Comparison of ENCODE assay signal across 8 mouse cellular contexts in the genomic region with DNA sequence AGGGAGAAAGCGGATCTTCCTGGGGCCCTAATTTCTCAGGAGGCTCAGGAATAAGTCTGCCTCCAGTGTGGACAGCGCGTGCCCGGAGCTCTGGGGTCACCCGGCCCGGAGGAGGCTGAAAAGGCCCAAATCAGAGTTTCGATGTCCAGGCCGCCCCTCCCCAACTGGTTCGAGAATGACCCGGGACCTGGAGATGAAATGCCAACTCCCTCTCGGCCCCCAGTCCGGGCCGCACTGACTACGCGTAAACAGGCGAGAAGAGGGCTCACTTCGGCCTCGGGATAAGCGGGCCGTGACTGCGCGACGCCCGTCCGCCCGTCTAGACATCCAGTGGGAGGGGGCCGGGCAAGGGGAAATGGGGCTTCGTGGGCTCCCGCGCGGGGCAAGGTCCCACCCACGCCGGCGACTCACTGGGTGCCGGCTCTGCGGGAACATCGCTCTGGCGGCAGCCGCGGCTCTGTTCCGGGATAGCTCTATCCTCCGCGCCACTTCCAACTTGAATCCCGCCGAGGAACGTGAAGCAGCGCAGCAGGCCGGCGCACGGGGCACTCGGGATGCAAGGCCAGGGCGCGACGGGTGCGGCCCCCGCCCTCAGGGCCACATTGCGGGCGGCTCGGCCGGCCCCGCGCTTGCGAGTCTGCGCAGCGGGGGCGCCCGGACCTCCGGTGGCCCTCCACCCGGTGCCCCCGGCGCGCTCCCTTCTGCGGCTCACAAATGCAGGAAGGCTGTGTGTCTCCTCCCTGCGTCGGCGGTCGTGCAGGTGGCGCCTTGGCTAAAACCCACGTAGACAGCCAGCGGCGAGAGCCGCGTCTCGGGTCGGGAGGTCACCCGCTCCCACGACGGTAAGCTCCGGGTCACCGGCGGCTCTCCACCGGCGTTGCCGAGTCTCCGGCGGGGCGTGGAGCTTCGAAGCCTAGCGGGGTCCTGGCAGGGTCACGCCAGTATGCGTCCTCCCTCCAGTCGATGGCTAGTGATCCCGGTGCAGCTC. TPM values are rescaled to one million over a fixed set of nuclear protein-coding genes. Genes with fewer than 3 reads are reported as not detected.
DNase-seq lines count a peak whose midpoint lies in the region; ATAC-seq and TF ChIP-seq lines count a peak whose summit lies in the region.

No protein-coding gene starts in this region.

- WGBS in embryonic facial prominence, embryonic 10.5 days: under 1% methylated on average over 103 of the region's 103 CpGs
- under 1% methylated on average over 103 of the region's 103 CpGs for WGBS in heart, embryonic 12.5 days
- WGBS in kidney, postnatal 0 days: under 1% methylated on average over 91 of the region's 103 CpGs
- under 1% methylated on average over 93 of the region's 103 CpGs for WGBS in liver, embryonic 14.5 days (ENCODE audit: insufficient replicate concordance)
- under 1% methylated on average over 84 of the region's 103 CpGs for WGBS in neural tube, embryonic 14.5 days

- ATAC-seq in erythroblast, adult 5-6 weeks (replicated peaks; ENCODE audit: low FRiP score, poor library complexity, severe bottlenecking): no peak
- no peak for ATAC-seq in heart, embryonic 12.5 days (ENCODE audit: insufficient number of reproducible peaks, low FRiP score)
- ATAC-seq in kidney, postnatal 0 days (replicated peaks; ENCODE audit: low FRiP score, low read depth): peak; percentile 0
- peak; percentile 1; the same call in 1 of the 2 replicates for ATAC-seq in liver, embryonic 14.5 days (ENCODE audit: insufficient read depth)
- ATAC-seq in neural tube, embryonic 14.5 days (ENCODE audit: low read depth): peak; percentile 3

- no peak for TF ChIP-seq CTCF in kidney, postnatal 0 days (IDR thresholded peaks at IDR 0.05; ENCODE audit: low read depth)
- no peak for TF ChIP-seq CTCF in liver, embryonic 14.5 days (IDR thresholded peaks at IDR 0.05; ENCODE audit: low read depth)

- H3K9ac ChIP-seq in heart, embryonic 12.5 days: peak overlapping the region; percentile 76
- peak overlapping the region; percentile 81 for H3K9ac ChIP-seq in kidney, postnatal 0 days (ENCODE audit: low read depth, low read length)
- H3K9ac ChIP-seq in liver, embryonic 14.5 days (replicated peaks): peak overlapping the region; percentile 74
- H3K9ac ChIP-seq in neural tube, embryonic 14.5 days (replicated peaks; ENCODE audit: low read depth, low read length): peak overlapping the region; percentile 88

- H3K27ac ChIP-seq in embryonic facial prominence, embryonic 10.5 days (replicated peaks): peak overlapping the region; percentile 97
- peak overlapping the region; percentile 77 for H3K27ac ChIP-seq in heart, embryonic 12.5 days (ENCODE audit: poor library complexity, severe bottlenecking)
- H3K27ac ChIP-seq in kidney, postnatal 0 days: peak overlapping the region; percentile 96
- peak overlapping the region; percentile 59 for H3K27ac ChIP-seq in liver, embryonic 14.5 days
- H3K27ac ChIP-seq in neural tube, embryonic 14.5 days (ENCODE audit: low read depth, low read length): peak overlapping the region; percentile 89

- peak; percentile 74 for DNase-seq in embryonic facial prominence, embryonic 10.5 days (ENCODE audit: low spot score)
- peak; percentile 61 for DNase-seq in kidney, postnatal 0 days (ENCODE audit: low spot score)
- peak in 1 of 3 experiments; percentile 20 for DNase-seq in liver, embryonic 14.5 days (ENCODE audit: low read depth in 3 of 3, low spot score in 3 of 3)
- DNase-seq in thymus, postnatal 0 days (ENCODE audit: low spot score): peak; percentile 54

- peaks cover 37% of the 10 kb centered on the region for H3K27me3 ChIP-seq in erythroblast, embryonic 14.5 days (ENCODE audit: control insufficient read depth)
- no peaks in the 10 kb centered on the region; the same call in 1 of the 2 replicates for H3K27me3 ChIP-seq in embryonic facial prominence, embryonic 10.5 days (replicated peaks; ENCODE audit: low read depth, poor library complexity, severe bottlenecking)
- peaks cover 35% of the 10 kb centered on the region for H3K27me3 ChIP-seq in heart, embryonic 12.5 days (replicated peaks)
- H3K27me3 ChIP-seq in kidney, postnatal 0 days (ENCODE audit: insufficient read depth, low read length): no peaks in the 10 kb centered on the region
- H3K27me3 ChIP-seq in liver, embryonic 14.5 days (ENCODE audit: control insufficient read depth, insufficient read depth, low read length): peaks cover 19% of the 10 kb centered on the region
- H3K27me3 ChIP-seq in neural tube, embryonic 14.5 days (ENCODE audit: control insufficient read depth, insufficient read depth, low read length): no peaks in the 10 kb centered on the region

- no peaks in the 10 kb centered on the region for H3K9me3 ChIP-seq in erythroblast, embryonic 14.5 days (ENCODE audit: control insufficient read depth, low read length)
- no peaks in the 10 kb centered on the region for H3K9me3 ChIP-seq in embryonic facial prominence, embryonic 10.5 days
- H3K9me3 ChIP-seq in heart, embryonic 12.5 days (replicated peaks): no peaks in the 10 kb centered on the region
- no peaks in the 10 kb centered on the region for H3K9me3 ChIP-seq in kidney, postnatal 0 days (replicated peaks; ENCODE audit: low read length)
- no peaks in the 10 kb centered on the region for H3K9me3 ChIP-seq in liver, embryonic 14.5 days (ENCODE audit: control insufficient read depth, low read length)
- H3K9me3 ChIP-seq in neural tube, embryonic 14.5 days (ENCODE audit: control insufficient read depth, low read length): no peaks in the 10 kb centered on the region

- H3K36me3 ChIP-seq in erythroblast, embryonic 14.5 days (ENCODE audit: control insufficient read depth): peaks cover 21% of the 10 kb centered on the region
- peaks cover 10% of the 10 kb centered on the region for H3K36me3 ChIP-seq in embryonic facial prominence, embryonic 10.5 days (replicated peaks)
- H3K36me3 ChIP-seq in heart, embryonic 12.5 days: no peaks in the 10 kb centered on the region
- H3K36me3 ChIP-seq in kidney, postnatal 0 days (ENCODE audit: insufficient read depth, low read length): no peaks in the 10 kb centered on the region
- no peaks in the 10 kb centered on the region; the same call in 1 of the 2 replicates for H3K36me3 ChIP-seq in liver, embryonic 14.5 days (replicated peaks; ENCODE audit: control insufficient read depth, insufficient read depth, low read depth)
- H3K36me3 ChIP-seq in neural tube, embryonic 14.5 days (ENCODE audit: control insufficient read depth, insufficient read depth, low read length): no peaks in the 10 kb centered on the region

- H3K4me1 ChIP-seq in erythroblast, embryonic 14.5 days (ENCODE audit: control insufficient read depth): peaks cover 45% of the 10 kb centered on the region
- peaks cover 57% of the 10 kb centered on the region for H3K4me1 ChIP-seq in embryonic facial prominence, embryonic 10.5 days
- H3K4me1 ChIP-seq in heart, embryonic 12.5 days (replicated peaks): peaks cover 19% of the 10 kb centered on the region
- H3K4me1 ChIP-seq in kidney, postnatal 0 days (replicated peaks; ENCODE audit: insufficient read depth, low read length): 0 out of 2 replicates have a peak, but pooled peaks cover 5% of the 10 kb centered on the region
- H3K4me1 ChIP-seq in liver, embryonic 14.5 days (replicated peaks; ENCODE audit: control insufficient read depth in 2 of 2, insufficient read depth in 2 of 2, low read length in 1 of 2): peaks cover 3 to 6% of the 10 kb centered on the region in 2 experiments; a peak in 3 of 4 replicates
- peaks cover 22% of the 10 kb centered on the region for H3K4me1 ChIP-seq in neural tube, embryonic 14.5 days (ENCODE audit: control insufficient read depth, insufficient read depth, low read length)

- no peak for TF ChIP-seq EP300 in liver, embryonic 14.5 days (IDR thresholded peaks at IDR 0.05; ENCODE audit: low read depth)

- H3K4me3 ChIP-seq in erythroblast, embryonic 14.5 days (replicated peaks): peak overlapping the region; percentile 74
- H3K4me3 ChIP-seq in embryonic facial prominence, embryonic 10.5 days: peak overlapping the region; percentile 93
- H3K4me3 ChIP-seq in heart, embryonic 12.5 days: peak overlapping the region; percentile 71
- H3K4me3 ChIP-seq in kidney, postnatal 0 days (replicated peaks; ENCODE audit: low read depth, low read length): peak overlapping the region; percentile 87
- H3K4me3 ChIP-seq in liver, embryonic 14.5 days (ENCODE audit: insufficient read depth in 1 of 2, low read depth in 2 of 2, low read length in 2 of 2): peak overlapping the region; percentile 70 to 84
- H3K4me3 ChIP-seq in neural tube, embryonic 14.5 days (ENCODE audit: low read depth, low read length): peak overlapping the region; percentile 85

- peak overlapping the region; percentile 80 for H3K4me2 ChIP-seq in heart, embryonic 12.5 days
- H3K4me2 ChIP-seq in kidney, postnatal 0 days (ENCODE audit: low read length): peak overlapping the region; percentile 85
- peak overlapping the region; percentile 97 for H3K4me2 ChIP-seq in liver, embryonic 14.5 days (ENCODE audit: low read depth)
- H3K4me2 ChIP-seq in neural tube, embryonic 14.5 days (ENCODE audit: low read depth, low read length): peak overlapping the region; percentile 78

RNA-seq across cellular contexts. Expression of a gene that starts 0.9 kb away (rescaled TPM):
- polyA plus RNA-seq in erythroblast, embryonic 14.5 days (2012): 0.30 and 0.34 TPM in 2 replicates
- total RNA-seq in erythroblast, adult 5-6 weeks (2015; ENCODE audit: low replicate concordance): 8.6 TPM in 2 replicates
- 2.9 and 3.1 TPM in 2 replicates for total RNA-seq in erythroblast, adult 5-6 weeks (2017; ENCODE audit: low replicate concordance)
- 33.7 and 34.0 TPM in 2 replicates for polyA plus RNA-seq in embryonic facial prominence, embryonic 10.5 days (2016; fragmentation: Nextera tagmentation; extraction: Ambion mirVana)
- polyA plus RNA-seq in heart, embryonic 12.5 days (2016; fragmentation: Nextera tagmentation; extraction: Ambion mirVana): 11.1 and 13.3 TPM in 2 replicates
- 23.8 and 28.3 TPM in 2 replicates for polyA plus RNA-seq in kidney, postnatal 0 days (2015; fragmentation: Nextera tagmentation; extraction: Ambion mirVana)
- 9.1 and 9.4 TPM in 2 replicates for polyA plus RNA-seq in liver, embryonic 14.5 days (2012; rRNA removed)
- 5.8 and 7.7 TPM in 2 replicates for polyA plus RNA-seq in liver, embryonic 14.5 days (2014; fragmentation: Nextera tagmentation; extraction: Ambion mirVana)
- polyA plus RNA-seq in neural tube, embryonic 14.5 days (2014; fragmentation: Nextera tagmentation; extraction: Ambion mirVana): 29.8 and 35.1 TPM in 2 replicates
- 5.7 and 6.0 TPM in 2 replicates for polyA plus RNA-seq in thymus, postnatal 0 days (2015; fragmentation: Nextera tagmentation; extraction: Ambion mirVana)

Comparison
In these comparisons a context has a peak if more than half of its experiments do, and no peak if none do; other contexts are left out.
1. ATAC-seq: peak in kidney, postnatal 0 days (single experiment), liver, embryonic 14.5 days (single experiment) and neural tube, embryonic 14.5 days (single experiment); none in erythroblast, adult 5-6 weeks (single experiment) and heart, embryonic 12.5 days (single experiment).
2. Peak in every context shown above with its lines, with median percentiles within 50 percentile points of each other: H3K4me3 ChIP-seq, H3K27ac ChIP-seq, H3K4me2 ChIP-seq and H3K9ac ChIP-seq.